Mouse (Mus musculus) thymus, adult 2 months (tissue): Measurements from ENCODE around the gene Opcml. TPM values are rescaled to one million over a fixed set of nuclear protein-coding genes. Genes with fewer than 3 reads are reported as not detected.

ENCODE experiments used
- DNase-seq: peaks from one replicate; pipeline ENCODE4 v3.0.0; 2021
- H3K27ac ChIP-seq: fragments of 200-500 bp; 2 replicates; pipeline ENCODE4 v1.5.1; 2012; ENCODE audit warnings: low read length, control low read depth; ENCODE audit not compliant: control insufficient read depth, insufficient read depth
- H3K27me3 ChIP-seq: fragments of 200-500 bp; 2 replicates; pipeline ENCODE4 v1.6.1; 2012; ENCODE audit warnings: mild to moderate bottlenecking, low read length, moderate library complexity, mixed read lengths; ENCODE audit not compliant: control insufficient read depth, insufficient read depth
- H3K36me3 ChIP-seq: fragments of 200-500 bp; 2 replicates; pipeline ENCODE4 v1.6.1; 2012; ENCODE audit warnings: mild to moderate bottlenecking, low read length, moderate library complexity; ENCODE audit not compliant: control insufficient read depth, insufficient read depth
- H3K4me1 ChIP-seq: fragments of 200-500 bp; replicated peaks from 2 replicates; pipeline ENCODE4 v1.6.1; 2012; ENCODE audit warnings: low read length; ENCODE audit not compliant: control insufficient read depth, insufficient read depth
- H3K4me3 ChIP-seq: fragments of 200-500 bp; 2 replicates; pipeline ENCODE4 v1.5.1; 2012; ENCODE audit warnings: mild to moderate bottlenecking, low read length, control low read depth, moderate library complexity; ENCODE audit not compliant: control insufficient read depth, insufficient read depth
- CTCF ChIP-seq: fragments of 200-500 bp; IDR thresholded peaks from 2 replicates; pipeline ENCODE4 v1.5.1; 2012; ENCODE audit warnings: mild to moderate bottlenecking, control low read depth, low read length, moderate library complexity, borderline replicate concordance; ENCODE audit not compliant: control insufficient read depth, poor library complexity, insufficient read depth; ENCODE audit errors: extremely low read depth
- POLR2A ChIP-seq: fragments of 200-500 bp; IDR thresholded peaks from 2 replicates; pipeline ENCODE4 v1.6.1; 2012; ENCODE audit warnings: mild to moderate bottlenecking, low read length, control low read depth, moderate library complexity; ENCODE audit not compliant: control insufficient read depth, poor library complexity, insufficient read depth; ENCODE audit errors: extremely low read depth
- WGBS: fragments of 180-500 bp; shearing (Covaris S2); methylation state at CpG from one replicate; pipeline ENCODE4 v1.1.7; 2018; 5-methylcytosine and 5-hydroxymethylcytosine counted together
- polyA plus RNA-seq: library from polyadenylated mRNA; depleted of rRNA; stranded (reverse); fragments of >200 nt; gene quantifications from 2 replicates; pipeline ENCODE4 v1.2.3, GENCODE M21; 2012

The Opcml gene
- polyA plus RNA-seq, 1 experiment: 0.82 TPM

GRCm38 (mm10) chr9:28681252-28682037, 890.9 kb downstream of the Opcml start:
- Histone ChIP-seq H3K27ac (no peak overlapping the region), H3K4me1 (no peaks in the 10 kb centered on the region), H3K4me3 (no peak overlapping the region), H3K27me3 (no peaks in the 10 kb centered on the region), H3K36me3 (no peaks in the 10 kb centered on the region)
- 84% methylated on average over 6 of the region's 6 CpGs for WGBS
- no peak for TF ChIP-seq POLR2A
- TF ChIP-seq CTCF: no peak
- no peak for DNase-seq

- no peaks in the 10 kb centered on the region for H3K36me3 ChIP-seq
- H3K4me1 ChIP-seq: no peaks in the 10 kb centered on the region
- TF ChIP-seq POLR2A: no peak
- TF ChIP-seq CTCF: no peak
- H3K27ac ChIP-seq: no peak overlapping the region
- H3K4me3 ChIP-seq: no peak overlapping the region
- WGBS: 83% methylated on average over 5 of the region's 5 CpGs
- DNase-seq: no peak
- no peaks in the 10 kb centered on the region for H3K27me3 ChIP-seq
These were observed 893.4 kb downstream of the Opcml start for GRCm38 (mm10) chr9:28683951-28684470.

DNA sequence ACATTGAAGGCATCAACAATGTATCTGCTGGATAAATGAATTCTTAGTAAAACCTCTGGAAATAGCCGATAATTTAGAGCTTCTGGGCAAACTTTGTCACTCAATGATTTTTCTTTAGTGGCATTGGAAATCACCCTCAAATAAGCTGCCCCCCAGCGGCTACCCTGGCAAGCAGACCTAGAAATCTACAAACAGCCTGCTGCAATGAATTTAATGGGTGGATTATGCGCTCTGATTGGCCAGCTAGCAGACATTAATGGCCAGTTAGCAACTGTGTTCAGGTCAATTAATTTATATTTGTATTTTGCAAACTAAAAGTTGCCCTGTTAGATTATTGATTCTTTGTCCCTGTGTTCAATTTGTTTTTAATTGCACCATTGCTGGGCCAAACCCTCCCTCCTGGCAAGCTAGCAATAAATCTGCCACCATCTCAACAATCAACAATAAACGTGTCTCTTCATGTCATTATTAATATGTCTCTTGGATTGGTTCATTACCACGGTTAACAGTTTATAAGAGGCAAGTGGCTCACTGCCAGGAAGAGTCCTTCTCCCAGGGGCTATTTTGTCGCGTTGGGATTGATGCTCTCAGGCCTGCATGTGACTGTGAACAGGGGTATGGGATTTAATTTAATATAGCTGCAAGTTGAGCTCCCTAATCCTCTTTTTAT, 896.5 kb downstream of the Opcml start:
- Histone ChIP-seq H3K27me3 (no peaks in the 10 kb centered on the region), H3K4me3 (no peak overlapping the region), H3K36me3 (no peaks in the 10 kb centered on the region), H3K4me1 (no peaks in the 10 kb centered on the region), H3K27ac (no peak overlapping the region)
- 89% methylated on average over 7 of the region's 7 CpGs for WGBS
- TF ChIP-seq CTCF (no peak), POLR2A (no peak)
- DNase-seq: no peak

DNA sequence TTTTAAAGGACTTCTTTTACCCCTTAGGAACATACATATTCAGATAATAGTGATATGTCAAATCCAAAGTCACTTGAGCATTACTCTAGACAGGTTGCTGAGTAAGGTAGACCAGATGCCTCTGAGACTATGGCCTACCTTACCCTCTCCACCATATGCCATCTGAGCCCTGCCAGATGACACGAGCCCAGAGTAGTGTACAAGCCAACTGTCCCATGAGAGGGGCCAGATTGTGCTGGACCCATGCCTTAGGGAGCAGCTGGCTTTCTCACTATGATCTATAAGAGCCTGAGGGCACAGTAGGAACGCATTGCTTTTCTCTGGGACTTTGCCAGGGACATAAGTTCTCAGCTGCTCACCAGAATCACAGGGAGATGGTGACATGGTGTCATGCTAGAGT, 899.6 kb downstream of the Opcml start:
- no peak for DNase-seq
- Histone ChIP-seq H3K4me3 (no peak overlapping the region), H3K4me1 (no peaks in the 10 kb centered on the region), H3K36me3 (no peaks in the 10 kb centered on the region), H3K27ac (no peak overlapping the region), H3K27me3 (no peaks in the 10 kb centered on the region)
- 67% methylated on average over 2 of the region's 2 CpGs for WGBS
- no peak for TF ChIP-seq POLR2A
- no peak for TF ChIP-seq CTCF

DNA sequence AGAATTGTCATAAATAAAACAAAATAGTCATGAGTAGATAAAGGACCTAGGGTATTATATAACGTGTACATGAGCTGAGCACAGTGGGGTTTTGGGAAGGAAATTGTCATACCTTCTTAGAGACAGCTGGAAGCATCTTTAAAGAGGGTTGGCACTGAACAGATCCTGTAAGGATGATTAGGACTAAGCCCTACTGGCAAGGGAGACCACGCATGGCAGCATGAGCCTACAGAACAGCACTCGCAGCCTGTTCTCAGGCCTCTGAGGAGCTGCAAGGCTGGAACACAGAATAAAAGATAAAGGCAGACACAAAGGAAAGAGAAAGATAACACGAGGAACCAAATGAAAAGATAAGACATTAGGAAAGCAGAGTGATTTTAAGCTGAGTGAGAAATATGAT, 915.2 kb downstream of the Opcml start:
- no peaks in the 10 kb centered on the region for H3K4me1 ChIP-seq
- WGBS: 87% methylated on average over 4 of the region's 4 CpGs
- no peak for DNase-seq
- no peak overlapping the region for H3K4me3 ChIP-seq
- no peak overlapping the region for H3K27ac ChIP-seq
- no peak for TF ChIP-seq POLR2A
- TF ChIP-seq CTCF: no peak
- H3K27me3 ChIP-seq: no peaks in the 10 kb centered on the region
- no peaks in the 10 kb centered on the region for H3K36me3 ChIP-seq

DNA sequence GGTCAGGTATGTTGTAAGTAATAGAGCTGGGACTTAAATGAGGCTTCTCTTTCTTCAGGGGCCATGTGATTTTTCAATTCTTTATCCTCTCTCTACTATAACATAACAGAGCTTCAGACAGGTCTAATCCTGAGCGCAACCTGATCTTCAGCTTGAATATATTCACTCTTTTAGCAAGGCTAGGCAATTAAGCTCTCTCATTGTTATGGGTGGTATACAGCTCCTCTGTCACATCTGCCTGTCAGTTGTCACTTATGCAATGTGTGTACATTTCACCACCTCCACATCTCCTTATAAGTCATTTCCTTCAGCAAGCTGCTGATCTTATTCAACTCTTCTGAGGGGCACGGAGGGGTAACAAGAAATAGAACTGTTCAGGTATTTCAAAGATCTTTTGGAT, 924.0 kb downstream of the Opcml start:
- DNase-seq: no peak
- 84% methylated on average over 2 of the region's 2 CpGs for WGBS
- no peak for TF ChIP-seq CTCF
- no peak for TF ChIP-seq POLR2A
- H3K36me3 ChIP-seq: no peaks in the 10 kb centered on the region
- H3K4me1 ChIP-seq: no peaks in the 10 kb centered on the region
- H3K4me3 ChIP-seq: no peak overlapping the region
- H3K27me3 ChIP-seq: no peaks in the 10 kb centered on the region
- H3K27ac ChIP-seq: no peak overlapping the region

DNA sequence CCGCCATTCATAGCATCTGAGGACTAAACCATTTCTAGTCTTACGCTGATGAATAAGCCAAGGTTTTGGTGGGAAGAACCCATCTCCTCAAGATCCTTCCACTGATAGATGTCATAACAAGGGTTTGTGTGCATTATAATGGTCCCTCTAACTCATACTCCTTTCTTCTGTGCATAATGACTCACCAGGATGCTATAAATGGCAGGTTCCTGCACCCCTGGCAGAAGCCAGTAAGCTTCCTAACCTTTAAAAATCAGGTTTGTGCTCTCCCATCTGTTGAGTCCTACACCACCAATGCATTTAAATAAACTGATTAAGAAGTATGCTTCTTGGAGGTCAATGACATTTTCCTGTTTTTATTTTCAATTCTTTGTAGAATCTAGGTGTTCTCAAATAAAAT, 929.6 kb downstream of the Opcml start:
- TF ChIP-seq POLR2A: no peak
- no peak for TF ChIP-seq CTCF
- Histone ChIP-seq H3K27ac (no peak overlapping the region), H3K27me3 (no peaks in the 10 kb centered on the region), H3K4me3 (no peak overlapping the region), H3K4me1 (no peaks in the 10 kb centered on the region), H3K36me3 (no peaks in the 10 kb centered on the region)
- no peak for DNase-seq
- WGBS: 95% methylated on average over 2 of the region's 2 CpGs
